Mouse (Mus musculus): ENCODE results near the gene Slain1.

GRCm38 (mm10) chr14:103686994-103687393 is 37.0 kb downstream of the Slain1 start:
- no peak for TF ChIP-seq POLR2A (IDR thresholded peaks at IDR 0.05; ENCODE audit: borderline replicate concordance, insufficient read depth, low read length)
- no peak for TF ChIP-seq CTCF (IDR thresholded peaks at IDR 0.05; ENCODE audit: borderline replicate concordance, insufficient read depth, low read depth, low read length)
